Mouse (Mus musculus): ENCODE data around the gene Fam43b. TPM values are rescaled to one million over a fixed set of nuclear protein-coding genes. Genes with fewer than 3 reads are reported as not detected.

Fam43b gene
- total and polyA plus RNA-seq, 3 experiments: not detected

DNA sequence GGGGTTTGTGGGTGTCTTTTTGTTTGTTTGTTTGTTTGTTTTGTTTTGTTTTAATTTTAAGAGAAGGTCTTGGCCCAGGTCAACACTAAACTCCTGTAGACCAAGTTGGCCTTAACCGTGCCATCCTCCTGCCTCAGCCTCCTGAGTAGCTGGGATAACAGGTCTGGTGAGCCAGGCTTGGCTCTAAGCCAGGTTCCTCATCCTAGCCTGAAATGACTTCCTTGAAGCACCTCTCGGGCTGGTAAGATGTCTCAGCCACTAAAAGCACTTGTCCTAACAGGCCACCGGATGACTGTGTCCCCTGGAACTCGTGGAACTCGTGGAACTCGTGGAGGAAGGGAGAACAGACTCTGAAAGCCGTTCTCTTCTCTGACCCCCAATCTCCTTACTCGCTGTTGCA, 40.2 kb downstream of the Fam43b start:
- Histone ChIP-seq H3K9ac (ENCODE audit: insufficient read depth, low read depth) (no peak overlapping the region), H3K36me3 (replicated peaks in 1 of 2; ENCODE audit: control insufficient read depth in 1 of 2, insufficient read depth in 1 of 2, low read length in 1 of 2) (no peaks in the 10 kb centered on the region), H3K27ac (ENCODE audit: insufficient read depth, low read depth) (no peak overlapping the region), H3K4me3 (replicated peaks in 1 of 3; ENCODE audit: low read depth in 2 of 3, low read length in 2 of 3, poor library complexity in 1 of 3) (no peak overlapping the region), H3K79me2 (replicated peaks; ENCODE audit: control insufficient read depth, extremely low read depth, insufficient read depth, poor library complexity, severe bottlenecking) (no peaks in the 10 kb centered on the region), H3K27me3 (replicated peaks) (peaks cover 85% of the 10 kb centered on the region), H3K4me2 (ENCODE audit: insufficient read depth, low read depth, poor library complexity, severe bottlenecking) (no peak overlapping the region), H3K9me3 (replicated peaks; ENCODE audit: low read length) (peaks cover 8% of the 10 kb centered on the region), H3K4me1 (ENCODE audit: control insufficient read depth in 1 of 2, insufficient read depth in 2 of 2) (no peaks in the 10 kb centered on the region)
- TF ChIP-seq UBTF (IDR thresholded peaks at IDR 0.05; ENCODE audit: low read depth, low read length): no peak
- TF ChIP-seq CHD1 (IDR thresholded peaks at IDR 0.05; ENCODE audit: low read depth, low read length): no peak
- no peak for TF ChIP-seq JUN (IDR thresholded peaks at IDR 0.05; ENCODE audit: insufficient read depth, low read depth, low read length)
- no peak for TF ChIP-seq TBP (conservative IDR thresholded peaks at IDR 0.05; ENCODE audit: low read depth, low read length)
- TF ChIP-seq SMC3 (IDR thresholded peaks at IDR 0.05; ENCODE audit: low read depth, low read length): no peak
- no peak for TF ChIP-seq KAT2A (IDR thresholded peaks at IDR 0.05; ENCODE audit: insufficient replicate concordance, low read length)
- TF ChIP-seq SIN3A (IDR thresholded peaks at IDR 0.05; ENCODE audit: low read length): no peak
- no peak for TF ChIP-seq POLR2AphosphoS2 (IDR thresholded peaks at IDR 0.05; ENCODE audit: low read depth, low read length)
- TF ChIP-seq BHLHE40 (IDR thresholded peaks at IDR 0.05; ENCODE audit: low read depth, low read length): no peak
- no peak for TF ChIP-seq PAX5 (IDR thresholded peaks at IDR 0.05; ENCODE audit: low read length)
- TF ChIP-seq ZNF384 (IDR thresholded peaks at IDR 0.05; ENCODE audit: low read depth, low read length): no peak
- TF ChIP-seq TCF12 (IDR thresholded peaks at IDR 0.05; ENCODE audit: low read depth, low read length): no peak
- no peak for TF ChIP-seq CHD2 (IDR thresholded peaks at IDR 0.05; ENCODE audit: low read length)
- TF ChIP-seq E2F4 (IDR thresholded peaks at IDR 0.05; ENCODE audit: insufficient replicate concordance, low read depth, low read length): no peak
- no peak for TF ChIP-seq IRF4 (IDR thresholded peaks at IDR 0.05; ENCODE audit: low read depth, low read length)
- no peak for TF ChIP-seq NRF1 (IDR thresholded peaks at IDR 0.05; ENCODE audit: low read depth, low read length)
- no peak for TF ChIP-seq MAZ (IDR thresholded peaks at IDR 0.05; ENCODE audit: low read depth, low read length)
- DNase-seq (ENCODE audit: extremely low read depth): no peak
- in situ Hi-C loops (cut with MboI; ENCODE audit: low pct_ligation_motif_present, low pct_unique_long_range_greater_than_20kb, low sequenced_read_pairs) (no loop called here), dilution Hi-C loops (cut with MboI; ENCODE audit: extremely low pct_ligation_motif_present, extremely low pct_unique_long_range_greater_than_20kb, low sequenced_read_pairs) (no loop called here)

DNA sequence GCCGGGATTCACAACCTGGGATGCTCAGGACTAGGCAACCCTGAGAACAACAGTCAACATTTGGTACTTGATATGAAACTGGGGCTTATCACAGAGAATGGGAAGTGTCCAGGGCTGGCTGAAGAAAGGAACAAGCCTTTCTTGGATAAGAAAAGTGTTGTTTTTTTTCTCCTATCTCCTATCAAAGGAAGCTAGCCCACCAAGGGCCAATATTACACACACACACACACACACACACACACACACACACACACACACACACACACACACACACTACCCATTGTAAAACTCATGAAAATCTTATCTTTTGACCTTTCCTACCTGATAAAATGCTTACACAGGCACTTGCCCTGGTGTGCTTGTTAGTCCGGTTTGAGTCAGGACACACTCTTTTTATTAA, 40.8 kb downstream of the Fam43b start:
- Histone ChIP-seq H3K27ac (ENCODE audit: insufficient read depth, low read depth) (no peak overlapping the region), H3K4me1 (ENCODE audit: control insufficient read depth in 1 of 2, insufficient read depth in 2 of 2) (no peaks in the 10 kb centered on the region), H3K36me3 (replicated peaks in 1 of 2; ENCODE audit: control insufficient read depth in 1 of 2, insufficient read depth in 1 of 2, low read length in 1 of 2) (no peaks in the 10 kb centered on the region), H3K79me2 (replicated peaks; ENCODE audit: control insufficient read depth, extremely low read depth, insufficient read depth, poor library complexity, severe bottlenecking) (no peaks in the 10 kb centered on the region), H3K4me2 (ENCODE audit: insufficient read depth, low read depth, poor library complexity, severe bottlenecking) (no peak overlapping the region), H3K27me3 (replicated peaks) (peaks cover 85% of the 10 kb centered on the region), H3K4me3 (replicated peaks in 1 of 3; ENCODE audit: low read depth in 2 of 3, low read length in 2 of 3, poor library complexity in 1 of 3) (no peak overlapping the region), H3K9ac (ENCODE audit: insufficient read depth, low read depth) (no peak overlapping the region), H3K9me3 (replicated peaks; ENCODE audit: low read length) (peaks cover 10% of the 10 kb centered on the region)
- TF ChIP-seq MAX (IDR thresholded peaks at IDR 0.05; ENCODE audit: low read length): no peak
- TF ChIP-seq CHD2 (IDR thresholded peaks at IDR 0.05; ENCODE audit: low read length): no peak
- no peak for TF ChIP-seq ZNF384 (IDR thresholded peaks at IDR 0.05; ENCODE audit: low read depth, low read length)
- no peak for TF ChIP-seq RCOR1 (conservative IDR thresholded peaks at IDR 0.05; ENCODE audit: low read depth, low read length)
- no peak for TF ChIP-seq MAZ (IDR thresholded peaks at IDR 0.05; ENCODE audit: low read depth, low read length)
- TF ChIP-seq BHLHE40 (IDR thresholded peaks at IDR 0.05; ENCODE audit: low read depth, low read length): no peak
- no peak for TF ChIP-seq MAFK (IDR thresholded peaks at IDR 0.05; ENCODE audit: insufficient replicate concordance, low read length)
- TF ChIP-seq SMC3 (IDR thresholded peaks at IDR 0.05; ENCODE audit: low read depth, low read length): no peak
- TF ChIP-seq PAX5 (IDR thresholded peaks at IDR 0.05; ENCODE audit: low read length): no peak
- dilution Hi-C loops (cut with MboI; ENCODE audit: extremely low pct_ligation_motif_present, extremely low pct_unique_long_range_greater_than_20kb, low sequenced_read_pairs): no loop called here
- in situ Hi-C loops (cut with MboI; ENCODE audit: low pct_ligation_motif_present, low pct_unique_long_range_greater_than_20kb, low sequenced_read_pairs): no loop called here
- no peak for DNase-seq (ENCODE audit: extremely low read depth)

Measured in CH12.LX (cell line).